In the genomic region with DNA sequence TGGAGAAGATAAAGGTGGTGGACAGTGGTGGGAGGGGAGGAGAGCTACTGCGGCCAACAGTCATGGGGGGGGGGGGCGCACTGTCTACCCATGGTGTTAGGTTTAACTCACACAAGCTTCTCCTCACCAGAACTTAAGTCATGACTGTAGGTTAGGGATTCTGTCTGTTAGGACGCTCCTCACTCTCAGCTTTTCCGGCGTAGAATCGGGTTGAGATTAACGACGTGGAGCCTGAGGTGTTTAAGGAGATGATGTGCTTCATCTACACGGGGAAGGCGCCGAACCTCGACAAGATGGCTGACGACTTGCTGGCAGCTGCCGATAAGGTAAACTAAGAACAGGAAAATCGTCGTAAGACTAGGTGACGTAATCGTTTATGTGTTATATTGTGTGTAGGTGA, we compare ENCODE assay signal across 29 mouse cellular contexts. TPM values are rescaled to one million over a fixed set of nuclear protein-coding genes. Genes with fewer than 3 reads are reported as not detected.
"Had no signal": no experiment of that assay in that cellular context is flagged by ENCODE, and none has a peak within 500 bp of the region (broad histone marks: within the 10 kb centered on the region; RNA-seq: fewer than 3 reads in every experiment).

No protein-coding gene starts in this region.

- H3K27me3 ChIP-seq: embryonic facial prominence, embryonic 12.5 days; embryonic facial prominence, embryonic 13.5 days; embryonic facial prominence, embryonic 15.5 days; forebrain, embryonic 12.5 days; forebrain, embryonic 15.5 days had no signal

- H3K4me3 ChIP-seq: embryonic facial prominence, embryonic 10.5 days; embryonic facial prominence, embryonic 12.5 days; embryonic facial prominence, embryonic 13.5 days; embryonic facial prominence, embryonic 15.5 days; erythroblast, embryonic 14.5 days; forebrain, embryonic 12.5 days; forebrain, embryonic 15.5 days; gastrocnemius, adult 2 months; heart, adult 2 months had no signal

- H3K9ac ChIP-seq: embryonic facial prominence, embryonic 12.5 days; embryonic facial prominence, embryonic 13.5 days; embryonic facial prominence, embryonic 15.5 days; forebrain, embryonic 12.5 days; forebrain, embryonic 15.5 days; forebrain, postnatal 0 days had no signal

- ATAC-seq: forebrain, embryonic 14.5 days; forebrain, embryonic 15.5 days; forebrain, embryonic 16.5 days; forebrain, postnatal 0 days had no signal

- DNase-seq: cerebellum, adult 18-20 months; cerebellum, adult 2 months; cerebellum, adult 8-10 months; cerebellum, adult 9-10 months; cerebellum, adult 9-11 months; cerebellum, postnatal 10 days; cerebellum, postnatal 14 days; cerebellum, postnatal 25 days; cerebellum, postnatal 36 days; embryo, embryonic 11 days; forebrain, postnatal 0 days; gastrocnemius, adult 2 months; gastrocnemius, postnatal 10 days; gastrocnemius, postnatal 14 days; gastrocnemius, postnatal 25 days; gastrocnemius, postnatal 36 days; heart, adult 18-20 months; heart, adult 2 months had no signal

- H3K27ac ChIP-seq: embryonic facial prominence, embryonic 10.5 days; embryonic facial prominence, embryonic 12.5 days; embryonic facial prominence, embryonic 13.5 days; embryonic facial prominence, embryonic 15.5 days; forebrain, embryonic 12.5 days; forebrain, embryonic 15.5 days; gastrocnemius, adult 2 months; heart, adult 2 months had no signal

- H3K9me3 ChIP-seq: embryonic facial prominence, embryonic 10.5 days; embryonic facial prominence, embryonic 12.5 days; embryonic facial prominence, embryonic 13.5 days; embryonic facial prominence, embryonic 15.5 days; forebrain, embryonic 12.5 days; forebrain, embryonic 15.5 days had no signal

- H3K4me2 ChIP-seq: embryonic facial prominence, embryonic 12.5 days; embryonic facial prominence, embryonic 13.5 days; embryonic facial prominence, embryonic 15.5 days; forebrain, embryonic 12.5 days; forebrain, embryonic 15.5 days had no signal

- H3K4me1 ChIP-seq: embryonic facial prominence, embryonic 12.5 days; embryonic facial prominence, embryonic 13.5 days; embryonic facial prominence, embryonic 15.5 days; forebrain, embryonic 12.5 days; forebrain, embryonic 15.5 days had no signal

RNA-seq across cellular contexts. Expression of gene Nxph3, which starts 28.7 kb away (rescaled TPM):
- total RNA-seq: common myeloid progenitor, adult 5-6 weeks; granulocyte monocyte progenitor cell, adult 5-6 weeks had no signal
- polyA plus RNA-seq: erythroblast, embryonic 14.5 days had no signal
